Mouse (Mus musculus): ENCODE results near the gene Zswim1.

GRCm38 (mm10) chr2:164845782-164846181, 23.3 kb downstream of the Zswim1 start:
- TF ChIP-seq TAL1 (IDR thresholded peaks at IDR 0.05; ENCODE audit: low read length) (no peak), GATA1 (IDR thresholded peaks at IDR 0.05; ENCODE audit: low read length) (no peak)

Measured in erythroblast, embryonic 14.5 days (primary cell).